Mouse (Mus musculus) C2C12 (cell line): Measurements from ENCODE around the gene Ndst4. TPM values are rescaled to one million over a fixed set of nuclear protein-coding genes. Genes with fewer than 3 reads are reported as not detected.

Source experiments
- H3K27me3 ChIP-seq: one replicate; pipeline ENCODE4 v1.6.1; 2011; ENCODE audit not compliant: control insufficient read depth, insufficient read depth, insufficient read length
- H3K36me3 ChIP-seq: one replicate; pipeline ENCODE4 v1.6.1; 2011; ENCODE audit not compliant: control insufficient read depth, insufficient read depth
- H3K4me3 ChIP-seq: one replicate; pipeline ENCODE4 v1.5.1; 2011; ENCODE audit warnings: mild to moderate bottlenecking, control low read depth; ENCODE audit not compliant: poor library complexity, insufficient read depth, severe bottlenecking
- H3K79me2 ChIP-seq: one replicate; pipeline ENCODE4 v1.6.1; 2011; ENCODE audit not compliant: control insufficient read depth, insufficient read depth
- H3K79me3 ChIP-seq: one replicate; pipeline ENCODE4 v1.6.1; 2011; ENCODE audit warnings: low read depth, control low read depth
- H3ac ChIP-seq: one replicate; pipeline ENCODE3; 2011; ENCODE audit warnings: low read depth; ENCODE audit not compliant: control insufficient read depth, insufficient read length
- CEBPB ChIP-seq: IDR thresholded peaks from one replicate; pipeline ENCODE4 v1.6.1; 2011; ENCODE audit warnings: low read depth, mild to moderate bottlenecking, control low read depth, moderate library complexity
- CTCF ChIP-seq: IDR thresholded peaks from one replicate; pipeline ENCODE4 v1.5.1; 2011; ENCODE audit not compliant: control insufficient read depth, insufficient read depth, insufficient read length
- FOSL1 ChIP-seq: IDR thresholded peaks from one replicate; pipeline ENCODE4 v1.8.0; 2011; ENCODE audit warnings: mild to moderate bottlenecking, low read length; ENCODE audit not compliant: poor library complexity, insufficient read depth, severe bottlenecking
- MAX ChIP-seq: IDR thresholded peaks from one replicate; pipeline ENCODE4 v1.6.1; 2011; ENCODE audit warnings: mild to moderate bottlenecking, control low read depth
- MYOD1 ChIP-seq: IDR thresholded peaks from one replicate; pipeline ENCODE4 v1.6.1; 2011; ENCODE audit warnings: low read depth; ENCODE audit not compliant: control insufficient read depth, insufficient read length
- MYOG ChIP-seq: IDR thresholded peaks from one replicate; pipeline ENCODE4 v1.6.1; 2011; ENCODE audit not compliant: control insufficient read depth, insufficient read length; ENCODE audit errors: extremely low read depth
- USF1 ChIP-seq: IDR thresholded peaks from one replicate; pipeline ENCODE4 v1.6.1; 2011; ENCODE audit warnings: low read depth, mild to moderate bottlenecking, control low read depth, moderate library complexity
- polyA plus RNA-seq: library from polyadenylated mRNA; unstranded; fragments of >200 nt; fragmentation: generic; extraction: Trizol; gene quantifications from one replicate; pipeline ENCODE4 v1.2.1, GENCODE M21; 2012; ENCODE audit warnings: missing spikeins

Ndst4 gene
- polyA plus RNA-seq, 1 experiment: 0.44 TPM

- TF ChIP-seq USF1: no peak
- no peak for TF ChIP-seq MAX
- no peak for TF ChIP-seq FOSL1
- TF ChIP-seq CTCF: no peak
- TF ChIP-seq MYOG: no peak
- no peak for TF ChIP-seq MYOD1
- TF ChIP-seq CEBPB: no peak
- no peaks in the 10 kb centered on the region for H3K79me2 ChIP-seq
- H3ac ChIP-seq: no peak overlapping the region
- H3K4me3 ChIP-seq: no peak overlapping the region
- no peaks in the 10 kb centered on the region for H3K27me3 ChIP-seq
- no peaks in the 10 kb centered on the region for H3K79me3 ChIP-seq
- H3K36me3 ChIP-seq: no peaks in the 10 kb centered on the region
Measured at GRCm38 (mm10) chr3:125660884-125661532, 257.1 kb downstream of the Ndst4 start.

GRCm38 (mm10) chr3:125673997-125674794 lies 270.3 kb downstream of the Ndst4 start:
- Histone ChIP-seq H3K79me3 (no peaks in the 10 kb centered on the region), H3K4me3 (no peak overlapping the region), H3K79me2 (no peaks in the 10 kb centered on the region), H3K36me3 (no peaks in the 10 kb centered on the region), H3ac (no peak overlapping the region), H3K27me3 (no peaks in the 10 kb centered on the region)
- TF ChIP-seq USF1 (no peak), CTCF (no peak), CEBPB (no peak), MAX (no peak), MYOD1 (no peak), FOSL1 (no peak), MYOG (no peak)

GRCm38 (mm10) chr3:125675211-125675896 lies 271.5 kb downstream of the Ndst4 start:
- Histone ChIP-seq H3K4me3 (no peak overlapping the region), H3ac (no peak overlapping the region), H3K27me3 (no peaks in the 10 kb centered on the region), H3K79me2 (no peaks in the 10 kb centered on the region), H3K36me3 (no peaks in the 10 kb centered on the region), H3K79me3 (no peaks in the 10 kb centered on the region)
- TF ChIP-seq FOSL1 (peak; percentile 72), MAX (peak; percentile 53), MYOG (no peak), CEBPB (peak; percentile 21), USF1 (peak; percentile 96), MYOD1 (no peak)

- H3K79me3 ChIP-seq: no peaks in the 10 kb centered on the region
- TF ChIP-seq CTCF (no peak), MYOD1 (no peak), MYOG (no peak), CEBPB (no peak), MAX (no peak), FOSL1 (no peak), USF1 (no peak)
- H3K27me3 ChIP-seq: no peaks in the 10 kb centered on the region
- H3ac ChIP-seq: no peak overlapping the region
- H3K4me3 ChIP-seq: no peak overlapping the region
- no peaks in the 10 kb centered on the region for H3K36me3 ChIP-seq
- no peaks in the 10 kb centered on the region for H3K79me2 ChIP-seq
Measured at GRCm38 (mm10) chr3:125678924-125679323, 275.0 kb downstream of the Ndst4 start.

- Histone ChIP-seq H3K27me3 (no peaks in the 10 kb centered on the region), H3ac (no peak overlapping the region), H3K36me3 (no peaks in the 10 kb centered on the region), H3K79me2 (no peaks in the 10 kb centered on the region), H3K4me3 (no peak overlapping the region), H3K79me3 (no peaks in the 10 kb centered on the region)
- TF ChIP-seq FOSL1 (no peak), CTCF (no peak), MAX (no peak), CEBPB (no peak), MYOD1 (no peak), MYOG (no peak), USF1 (no peak)
Measured at GRCm38 (mm10) chr3:125683460-125684230, 279.8 kb downstream of the Ndst4 start.
